Mouse (Mus musculus): ENCODE measurements around the gene Gck. TPM values are rescaled to one million over a fixed set of nuclear protein-coding genes. Genes with fewer than 3 reads are reported as not detected.

Gene Gck
- polyA plus RNA-seq (2017; shearing (Covaris generic)), result not detected

DNA sequence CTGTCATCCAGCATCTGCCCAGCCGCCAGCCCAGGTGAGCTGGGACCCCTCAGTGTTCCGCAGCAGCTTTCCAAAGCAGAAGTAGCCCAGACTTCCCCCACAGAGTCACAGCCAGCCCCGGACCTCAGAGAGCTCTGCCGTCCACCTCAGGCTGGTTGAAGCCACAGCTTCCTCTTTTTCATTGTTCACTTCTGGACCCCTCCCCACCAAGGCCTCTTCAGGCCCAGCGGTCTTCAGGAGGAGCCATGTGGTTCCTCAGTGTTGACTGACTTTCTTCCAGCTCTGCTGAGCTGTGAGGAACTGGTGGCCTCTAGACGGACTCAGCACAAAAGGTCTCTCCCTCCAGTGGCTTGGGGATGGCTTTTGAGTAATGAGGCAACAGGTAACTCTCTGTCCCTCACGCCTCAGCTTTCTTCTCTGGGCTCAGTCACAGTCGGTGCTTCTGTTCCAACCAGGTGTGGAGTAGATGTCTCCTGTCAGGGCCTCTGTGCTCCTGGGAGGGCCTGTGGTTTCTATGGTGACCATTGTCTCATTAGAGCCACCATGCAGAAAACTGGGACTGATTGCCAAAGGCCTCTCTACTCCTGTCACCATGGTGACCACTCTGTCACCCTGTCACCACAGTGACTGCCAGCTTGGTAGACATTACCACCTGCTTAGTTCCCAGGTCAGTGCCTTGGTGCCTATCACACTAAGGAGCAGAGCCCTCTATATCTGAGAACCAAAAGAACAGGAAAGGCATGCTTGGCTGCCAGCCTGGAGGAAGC, at the start of gene Gck:
TSS of gene Gck (minus strand) at position 496 of the 767 bp plus-strand sequence.

DNA sequence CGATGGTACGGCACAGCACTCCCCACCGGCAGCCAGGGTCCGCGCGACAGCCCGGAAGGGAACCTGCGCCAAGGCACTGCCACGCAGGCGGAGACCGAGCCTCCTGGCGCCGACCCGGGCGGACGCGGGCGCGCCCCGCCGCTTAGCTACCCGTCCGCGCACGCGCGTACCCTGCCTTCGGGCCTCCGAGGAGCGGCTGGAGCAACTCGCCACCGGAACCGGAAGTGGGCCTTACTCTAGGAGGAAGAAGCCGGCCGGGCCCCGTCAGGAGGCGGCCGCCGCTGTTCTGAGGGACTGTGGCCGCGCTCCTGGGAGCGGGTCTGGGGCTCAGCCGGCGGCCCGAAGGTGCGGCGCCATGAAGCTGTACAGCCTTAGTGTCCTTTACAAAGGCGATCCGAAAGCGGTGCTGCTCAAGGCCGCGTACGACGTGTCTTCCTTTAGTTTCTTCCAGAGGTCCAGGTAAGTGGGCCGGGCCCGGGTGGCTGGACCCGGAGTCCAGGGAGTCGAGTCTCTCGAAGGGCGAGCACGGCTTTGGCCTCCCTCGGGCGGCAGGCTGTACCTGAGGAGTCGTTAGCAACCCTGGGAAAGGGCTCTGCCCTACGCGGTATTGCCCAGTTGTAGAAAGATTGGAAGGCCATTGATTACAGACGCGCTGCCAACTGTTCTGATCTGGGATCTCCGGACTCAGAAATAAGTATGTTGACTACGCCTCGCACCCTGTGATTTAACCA, 5.8 kb upstream of the Gck start, which contains the start of gene Ykt6:
TSS of gene Ykt6 (plus strand) at position 148 of the 731 bp plus-strand sequence.

DNA sequence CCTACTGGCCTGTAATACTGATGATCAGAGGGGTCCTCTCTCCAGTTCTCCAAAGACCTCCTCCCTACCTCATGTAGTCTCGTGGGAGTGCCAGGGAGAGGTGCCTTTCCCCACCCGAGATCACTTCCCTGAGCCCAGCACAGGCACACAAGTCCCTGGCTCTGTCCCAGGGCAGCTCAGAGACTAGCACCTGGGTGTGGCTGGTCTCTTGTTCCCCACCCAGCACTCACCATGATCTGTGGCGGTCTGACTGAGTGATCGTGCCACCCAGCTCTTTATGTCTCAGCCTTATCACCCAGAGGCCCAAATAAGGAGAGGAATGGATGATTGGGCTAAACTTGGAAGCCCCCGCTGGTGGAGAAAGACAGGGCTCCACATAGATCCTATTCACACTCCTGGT, 51.4 kb downstream of the Gck start, which contains the start of gene Myl7:
TSS of gene Myl7 (minus strand) at position 252 of the 400 bp plus-strand sequence.

DNA sequence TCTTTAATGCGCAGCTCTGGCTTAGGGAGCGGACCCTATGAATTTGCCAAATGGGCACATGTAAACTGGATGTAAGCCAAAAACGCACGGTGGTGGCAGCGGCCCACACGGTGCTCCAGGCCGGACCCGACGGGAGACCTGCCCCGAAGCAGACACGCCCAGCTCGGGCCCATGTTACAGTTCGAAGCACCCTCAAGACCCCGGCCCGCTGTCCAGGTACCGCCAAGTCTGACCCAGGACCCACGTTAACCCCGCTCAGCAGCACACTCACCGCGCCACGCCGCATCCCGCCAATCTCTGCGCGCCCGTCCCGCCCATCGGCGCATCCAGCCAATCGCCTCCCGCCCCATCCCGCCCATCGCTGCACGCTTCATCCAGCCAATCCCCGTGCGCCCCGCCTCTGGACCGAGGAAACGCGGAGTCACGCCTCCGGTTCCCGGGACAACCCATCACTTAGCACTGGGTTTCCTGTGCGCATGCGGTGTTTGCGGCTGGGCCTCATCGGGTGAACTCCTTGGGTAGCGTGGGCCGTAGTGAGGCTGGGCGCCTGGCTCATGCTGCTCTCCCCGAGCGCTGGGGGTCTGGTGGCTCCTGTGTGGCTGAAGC, 71.9 kb downstream of the Gck start, which contains the start of gene Pold2:
TSS of gene Pold2 (minus strand) at position 372 of the 606 bp plus-strand sequence.

DNA sequence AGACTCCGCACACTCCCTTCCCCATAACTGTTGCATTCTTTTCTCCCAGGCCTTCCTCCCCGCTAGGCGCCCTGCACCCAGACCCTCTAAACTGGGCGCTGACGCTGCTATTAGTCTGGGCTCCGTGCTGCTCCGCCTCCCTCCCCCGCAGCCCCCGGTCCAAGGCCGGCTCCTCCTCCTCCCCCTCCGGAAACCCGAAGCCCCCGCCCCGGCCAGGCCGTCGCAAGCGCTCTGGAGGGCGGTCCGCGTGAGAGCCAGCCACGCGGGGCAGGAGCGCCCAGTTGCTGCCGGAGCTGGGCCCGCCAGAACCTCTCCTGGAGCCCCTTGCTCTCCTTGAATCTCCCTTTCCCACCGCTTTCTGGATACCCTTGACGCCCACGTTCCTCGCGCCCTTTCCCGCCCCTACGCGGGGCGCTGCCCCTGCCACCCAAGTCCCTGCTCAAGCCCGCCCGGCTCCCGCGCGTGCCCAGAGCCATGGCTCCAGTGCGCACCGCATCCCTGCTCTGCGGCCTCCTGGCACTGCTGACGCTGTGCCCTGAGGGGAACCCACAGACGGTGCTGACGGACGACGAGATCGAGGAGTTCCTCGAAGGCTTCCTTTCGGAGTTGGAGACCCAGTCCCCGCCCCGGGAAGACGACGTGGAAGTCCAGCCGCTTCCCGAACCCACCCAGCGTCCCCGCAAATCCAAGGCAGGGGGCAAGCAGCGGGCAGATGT, 88.0 kb downstream of the Gck start, which contains the start of gene Aebp1:
TSS of gene Aebp1 (plus strand) at position 270 of the 716 bp plus-strand sequence.

Other genes with a start within 250 kb of the Gck start
- 164 TPM for gene Mrps24, start 234.4 kb downstream of the Gck start, polyA plus RNA-seq (2017; shearing (Covaris generic))
- gene Urgcp, start 187.7 kb downstream of the Gck start, polyA plus RNA-seq (2017; shearing (Covaris generic)), result 30.4 TPM
- 275 TPM for gene Dbnl, start 161.6 kb downstream of the Gck start, polyA plus RNA-seq (2017; shearing (Covaris generic))
- 4.0 TPM for gene Pgam2, start 146.3 kb downstream of the Gck start, polyA plus RNA-seq (2017; shearing (Covaris generic))
- 37.2 TPM for gene Polm, start 112.1 kb downstream of the Gck start, polyA plus RNA-seq (2017; shearing (Covaris generic))
- 0.47 TPM for gene Aebp1, start 88.1 kb downstream of the Gck start, polyA plus RNA-seq (2017; shearing (Covaris generic))
- 76.0 TPM for gene Pold2, start 71.8 kb downstream of the Gck start, polyA plus RNA-seq (2017; shearing (Covaris generic))
- gene Myl7, start 51.3 kb downstream of the Gck start, polyA plus RNA-seq (2017; shearing (Covaris generic)), result not detected
- gene Ykt6, start 5.6 kb upstream of the Gck start, polyA plus RNA-seq (2017; shearing (Covaris generic)), result 48.0 TPM
- 7.4 TPM for gene Camk2b, start 116.3 kb upstream of the Gck start, polyA plus RNA-seq (2017; shearing (Covaris generic))
- gene A730071L15Rik, start 249.9 kb upstream of the Gck start, polyA plus RNA-seq (2017; shearing (Covaris generic)), result 0.16 TPM

Measured in CD4-positive, CD25-positive, alpha-beta regulatory T cell (primary cell).